Mouse (Mus musculus): Measurements from ENCODE around the gene Htr3a. TPM values are rescaled to one million over a fixed set of nuclear protein-coding genes. Genes with fewer than 3 reads are reported as not detected.

The Htr3a gene
- total and polyA plus RNA-seq, 2 experiments, result not detected

GRCm38 (mm10) chr9:48889093-48889492, 21.8 kb downstream of the Htr3a start:
- no peaks in the 10 kb centered on the region for H3K79me2 ChIP-seq (ENCODE audit: control insufficient read depth, insufficient read depth, low read length)
- H3K27me3 ChIP-seq (ENCODE audit: control insufficient read depth, insufficient read depth, low read length), result no peaks in the 10 kb centered on the region
- no peak overlapping the region for H3K27ac ChIP-seq (replicated peaks; ENCODE audit: insufficient read depth, low read depth, low read length)
- H3K9ac ChIP-seq (ENCODE audit: low read depth, low read length), result no peak overlapping the region
- H3K4me1 ChIP-seq (ENCODE audit: control insufficient read depth, insufficient read depth, low read length), result no peaks in the 10 kb centered on the region
- no peak overlapping the region for H3K4me3 ChIP-seq (ENCODE audit: insufficient read depth, low read depth, low read length)
- WGBS, result 79% methylated on average over 7 of the region's 7 CpGs
- H3K36me3 ChIP-seq (ENCODE audit: control insufficient read depth, insufficient read depth, low read length), result no peaks in the 10 kb centered on the region
- no peak for DNase-seq (ENCODE audit: extremely low read depth, low read depth, low spot score)
- no peak for TF ChIP-seq CTCF (IDR thresholded peaks at IDR 0.05; ENCODE audit: low read depth, low read length)
- no peak for TF ChIP-seq POLR2A (IDR thresholded peaks at IDR 0.05; ENCODE audit: extremely low read depth, insufficient read depth, low read length)

- 87% methylated on average over 8 of the region's 8 CpGs for WGBS
- TF ChIP-seq CTCF (IDR thresholded peaks at IDR 0.05; ENCODE audit: low read depth, low read length), result no peak
- no peak for TF ChIP-seq POLR2A (IDR thresholded peaks at IDR 0.05; ENCODE audit: extremely low read depth, insufficient read depth, low read length)
- no peaks in the 10 kb centered on the region for H3K79me2 ChIP-seq (ENCODE audit: control insufficient read depth, insufficient read depth, low read length)
- no peaks in the 10 kb centered on the region for H3K36me3 ChIP-seq (ENCODE audit: control insufficient read depth, insufficient read depth, low read length)
- no peak for DNase-seq (ENCODE audit: extremely low read depth, low read depth, low spot score)
- H3K27ac ChIP-seq (replicated peaks; ENCODE audit: insufficient read depth, low read depth, low read length), result no peak overlapping the region
- no peaks in the 10 kb centered on the region for H3K4me1 ChIP-seq (ENCODE audit: control insufficient read depth, insufficient read depth, low read length)
- no peak overlapping the region for H3K4me3 ChIP-seq (ENCODE audit: insufficient read depth, low read depth, low read length)
- H3K9ac ChIP-seq (ENCODE audit: low read depth, low read length), result no peak overlapping the region
- no peaks in the 10 kb centered on the region for H3K27me3 ChIP-seq (ENCODE audit: control insufficient read depth, insufficient read depth, low read length)
Observed at GRCm38 (mm10) chr9:48872896-48873295, 38.0 kb downstream of the Htr3a start.

- Histone ChIP-seq H3K9ac (ENCODE audit: low read depth, low read length) (no peak overlapping the region), H3K27ac (replicated peaks; ENCODE audit: insufficient read depth, low read depth, low read length) (no peak overlapping the region), H3K27me3 (ENCODE audit: control insufficient read depth, insufficient read depth, low read length) (no peaks in the 10 kb centered on the region), H3K79me2 (ENCODE audit: control insufficient read depth, insufficient read depth, low read length) (no peaks in the 10 kb centered on the region), H3K4me3 (ENCODE audit: insufficient read depth, low read depth, low read length) (no peak overlapping the region), H3K36me3 (ENCODE audit: control insufficient read depth, insufficient read depth, low read length) (no peaks in the 10 kb centered on the region), H3K4me1 (ENCODE audit: control insufficient read depth, insufficient read depth, low read length) (no peaks in the 10 kb centered on the region)
- DNase-seq (ENCODE audit: extremely low read depth, low read depth, low spot score), result no peak
- WGBS, result 75% methylated on average over 12 of the region's 12 CpGs
- TF ChIP-seq POLR2A (IDR thresholded peaks at IDR 0.05; ENCODE audit: extremely low read depth, insufficient read depth, low read length) (no peak), CTCF (IDR thresholded peaks at IDR 0.05; ENCODE audit: low read depth, low read length) (no peak)
Observed at GRCm38 (mm10) chr9:48866523-48867121, 44.3 kb downstream of the Htr3a start.

- Histone ChIP-seq H3K27me3 (ENCODE audit: control insufficient read depth, insufficient read depth, low read length) (no peaks in the 10 kb centered on the region), H3K4me3 (ENCODE audit: insufficient read depth, low read depth, low read length) (no peak overlapping the region), H3K4me1 (ENCODE audit: control insufficient read depth, insufficient read depth, low read length) (no peaks in the 10 kb centered on the region), H3K9ac (ENCODE audit: low read depth, low read length) (no peak overlapping the region), H3K79me2 (ENCODE audit: control insufficient read depth, insufficient read depth, low read length) (no peaks in the 10 kb centered on the region), H3K27ac (replicated peaks; ENCODE audit: insufficient read depth, low read depth, low read length) (no peak overlapping the region), H3K36me3 (ENCODE audit: control insufficient read depth, insufficient read depth, low read length) (no peaks in the 10 kb centered on the region)
- TF ChIP-seq CTCF (IDR thresholded peaks at IDR 0.05; ENCODE audit: low read depth, low read length) (no peak), POLR2A (IDR thresholded peaks at IDR 0.05; ENCODE audit: extremely low read depth, insufficient read depth, low read length) (no peak)
- 51% methylated on average over 9 of the region's 9 CpGs for WGBS
- DNase-seq (ENCODE audit: extremely low read depth, low read depth, low spot score), result no peak
Observed at GRCm38 (mm10) chr9:48865235-48865634, 45.7 kb downstream of the Htr3a start.

- 88% methylated on average over 10 of the region's 10 CpGs for WGBS
- no peak overlapping the region for H3K4me3 ChIP-seq (ENCODE audit: insufficient read depth, low read depth, low read length)
- no peak for TF ChIP-seq POLR2A (IDR thresholded peaks at IDR 0.05; ENCODE audit: extremely low read depth, insufficient read depth, low read length)
- TF ChIP-seq CTCF (IDR thresholded peaks at IDR 0.05; ENCODE audit: low read depth, low read length), result no peak
Observed at GRCm38 (mm10) chr9:48861481-48861880, 49.4 kb downstream of the Htr3a start.

GRCm38 (mm10) chr9:48860526-48860845, 50.4 kb downstream of the Htr3a start:
- TF ChIP-seq POLR2A (IDR thresholded peaks at IDR 0.05; ENCODE audit: extremely low read depth, insufficient read depth, low read length) (no peak), CTCF (IDR thresholded peaks at IDR 0.05; ENCODE audit: low read depth, low read length) (peak; percentile 94)
- Histone ChIP-seq H3K36me3 (ENCODE audit: control insufficient read depth, insufficient read depth, low read length) (no peaks in the 10 kb centered on the region), H3K27ac (replicated peaks; ENCODE audit: insufficient read depth, low read depth, low read length) (no peak overlapping the region), H3K9ac (ENCODE audit: low read depth, low read length) (no peak overlapping the region), H3K79me2 (ENCODE audit: control insufficient read depth, insufficient read depth, low read length) (no peaks in the 10 kb centered on the region), H3K4me3 (ENCODE audit: insufficient read depth, low read depth, low read length) (no peak overlapping the region), H3K27me3 (ENCODE audit: control insufficient read depth, insufficient read depth, low read length) (no peaks in the 10 kb centered on the region), H3K4me1 (ENCODE audit: control insufficient read depth, insufficient read depth, low read length) (no peaks in the 10 kb centered on the region; the same call in 1 of the 2 replicates)
- peak; percentile 56 for DNase-seq (ENCODE audit: extremely low read depth, low read depth, low spot score)
- 4% methylated on average over 6 of the region's 6 CpGs for WGBS

More at GRCm38 (mm10) chr9:48861481-48861880, 49.4 kb downstream of the Htr3a start:
- no peaks in the 10 kb centered on the region for H3K79me2 ChIP-seq (ENCODE audit: control insufficient read depth, insufficient read depth, low read length)
- H3K4me1 ChIP-seq (ENCODE audit: control insufficient read depth, insufficient read depth, low read length), result no peaks in the 10 kb centered on the region; the same call in 1 of the 2 replicates
- DNase-seq (ENCODE audit: extremely low read depth, low read depth, low spot score), result no peak
- H3K9ac ChIP-seq (ENCODE audit: low read depth, low read length), result no peak overlapping the region
- H3K36me3 ChIP-seq (ENCODE audit: control insufficient read depth, insufficient read depth, low read length), result no peaks in the 10 kb centered on the region
- no peak overlapping the region for H3K27ac ChIP-seq (replicated peaks; ENCODE audit: insufficient read depth, low read depth, low read length)
- no peaks in the 10 kb centered on the region for H3K27me3 ChIP-seq (ENCODE audit: control insufficient read depth, insufficient read depth, low read length)
